Mouse (Mus musculus) bone marrow macrophage, adult 2 months (primary cell): Measurements from ENCODE around the gene Ephb3. TPM values are rescaled to one million over a fixed set of nuclear protein-coding genes. Genes with fewer than 3 reads are reported as not detected.

Source experiments
- H3K27ac ChIP-seq: 2 replicates; pipeline ENCODE4 v1.5.1; 2012; ENCODE audit warnings: low read depth, low read length; ENCODE audit not compliant: insufficient read depth
- H3K4me1 ChIP-seq: 2 replicates; pipeline ENCODE4 v1.6.1; 2012; ENCODE audit warnings: low read length; ENCODE audit not compliant: control insufficient read depth, insufficient read depth
- H3K4me3 ChIP-seq: 2 replicates; pipeline ENCODE4 v1.5.1; 2012; ENCODE audit warnings: mild to moderate bottlenecking, low read length, moderate library complexity; ENCODE audit not compliant: insufficient read depth
- CTCF ChIP-seq: IDR thresholded peaks from 2 replicates; pipeline ENCODE4 v1.5.1; 2012; ENCODE audit warnings: low read depth, mild to moderate bottlenecking, low read length, moderate library complexity
- POLR2A ChIP-seq: IDR thresholded peaks from 2 replicates; pipeline ENCODE4 v1.6.1; 2012; ENCODE audit warnings: mild to moderate bottlenecking, low read depth, low read length, borderline replicate concordance
- polyA plus RNA-seq: library from polyadenylated mRNA; stranded (reverse); fragments of >200 nt; gene quantifications from 2 replicates; pipeline ENCODE4 v1.2.4, GENCODE M21; 2012; ENCODE audit not compliant: missing spikeins, insufficient read depth, insufficient read length

Ephb3 gene
- polyA plus RNA-seq, 1 experiment = not detected

- Histone ChIP-seq H3K4me3 (no peak overlapping the region), H3K27ac (no peak overlapping the region), H3K4me1 (no peaks in the 10 kb centered on the region)
- TF ChIP-seq POLR2A (no peak), CTCF (no peak)
Measured at GRCm38 (mm10) chr16:21191569-21191968, 13.0 kb upstream of the Ephb3 start.

GRCm38 (mm10) chr16:21192509-21193354 lies 11.8 kb upstream of the Ephb3 start:
- Histone ChIP-seq H3K4me3 (no peak overlapping the region), H3K4me1 (no peaks in the 10 kb centered on the region), H3K27ac (no peak overlapping the region)
- TF ChIP-seq CTCF (no peak), POLR2A (no peak)

- TF ChIP-seq CTCF (no peak), POLR2A (no peak)
- H3K4me1 ChIP-seq = no peaks in the 10 kb centered on the region
- H3K27ac ChIP-seq = no peak overlapping the region
- H3K4me3 ChIP-seq = no peak overlapping the region
Measured at GRCm38 (mm10) chr16:21194182-21194581, 10.4 kb upstream of the Ephb3 start.

- TF ChIP-seq CTCF (no peak), POLR2A (no peak)
- no peak overlapping the region for H3K27ac ChIP-seq
- no peak overlapping the region for H3K4me3 ChIP-seq
- H3K4me1 ChIP-seq = no peaks in the 10 kb centered on the region
Measured at GRCm38 (mm10) chr16:21195260-21195866, 9.2 kb upstream of the Ephb3 start.

GRCm38 (mm10) chr16:21196576-21196975 lies 8.0 kb upstream of the Ephb3 start:
- H3K4me3 ChIP-seq = no peak overlapping the region
- no peaks in the 10 kb centered on the region for H3K4me1 ChIP-seq
- no peak for TF ChIP-seq CTCF
- no peak for TF ChIP-seq POLR2A
- no peak overlapping the region for H3K27ac ChIP-seq

- no peak overlapping the region for H3K4me3 ChIP-seq
- TF ChIP-seq POLR2A (no peak), CTCF (no peak)
- H3K4me1 ChIP-seq = no peaks in the 10 kb centered on the region
- no peak overlapping the region for H3K27ac ChIP-seq
Measured at GRCm38 (mm10) chr16:21197542-21197941, 7.0 kb upstream of the Ephb3 start.

GRCm38 (mm10) chr16:21198006-21198405 lies 6.5 kb upstream of the Ephb3 start:
- no peak overlapping the region for H3K4me3 ChIP-seq
- TF ChIP-seq POLR2A (no peak), CTCF (no peak)
- H3K27ac ChIP-seq = no peak overlapping the region
- no peaks in the 10 kb centered on the region for H3K4me1 ChIP-seq

GRCm38 (mm10) chr16:21198529-21198928 lies 6.0 kb upstream of the Ephb3 start:
- no peaks in the 10 kb centered on the region for H3K4me1 ChIP-seq
- no peak overlapping the region for H3K4me3 ChIP-seq
- peak; percentile 33; the same call in 1 of the 2 replicates for TF ChIP-seq CTCF
- no peak for TF ChIP-seq POLR2A
- no peak overlapping the region for H3K27ac ChIP-seq

- no peak for TF ChIP-seq POLR2A
- TF ChIP-seq CTCF = no peak
- Histone ChIP-seq H3K4me1 (no peaks in the 10 kb centered on the region), H3K27ac (no peak overlapping the region), H3K4me3 (no peak overlapping the region)
Measured at GRCm38 (mm10) chr16:21199426-21199825, 5.1 kb upstream of the Ephb3 start.

- H3K4me1 ChIP-seq = no peaks in the 10 kb centered on the region
- TF ChIP-seq POLR2A (no peak), CTCF (no peak)
Measured at GRCm38 (mm10) chr16:21202731-21203130, 1.8 kb upstream of the Ephb3 start.

More at GRCm38 (mm10) chr16:21202731-21203130, 1.8 kb upstream of the Ephb3 start:
- H3K27ac ChIP-seq = no peak overlapping the region
- no peak overlapping the region for H3K4me3 ChIP-seq
